Mouse (Mus musculus) heart, postnatal 25 days (tissue): ENCODE results near the gene Mvb12b. TPM values are rescaled to one million over a fixed set of nuclear protein-coding genes. Genes with fewer than 3 reads are reported as not detected.

ENCODE experiments used
- DNase-seq: peaks from one replicate; pipeline ENCODE4 v3.0.0; 2022; ENCODE audit warnings: low spot score
- intact Hi-C: fragments of 180-260 bp; cut with DNase I; formaldehyde crosslinking; loops from one replicate; pipeline ENCODE4 v1.15.1; 2025
- total RNA-seq, 2 experiments: library from RNA; stranded (reverse); gene quantifications; 2 replicates each; pipeline ENCODE4 v1.2.3; 2021

Gene Mvb12b
- total RNA-seq, 2 experiments from 2014 or later = 17.8 to 18.9 TPM

GRCm38 (mm10) chr2:33820037-33820436, 67.7 kb downstream of the Mvb12b start:
- no peak for DNase-seq
- intact Hi-C loops = loop anchor here (2.0 to 5.0 kb wide), 3 partner anchors 73 to 817 kb away; no protein-coding TSS in a partner anchor

- DNase-seq = no peak
- intact Hi-C loops = no loop called here
Observed at GRCm38 (mm10) chr2:33818385-33818784, 69.4 kb downstream of the Mvb12b start.

DNA sequence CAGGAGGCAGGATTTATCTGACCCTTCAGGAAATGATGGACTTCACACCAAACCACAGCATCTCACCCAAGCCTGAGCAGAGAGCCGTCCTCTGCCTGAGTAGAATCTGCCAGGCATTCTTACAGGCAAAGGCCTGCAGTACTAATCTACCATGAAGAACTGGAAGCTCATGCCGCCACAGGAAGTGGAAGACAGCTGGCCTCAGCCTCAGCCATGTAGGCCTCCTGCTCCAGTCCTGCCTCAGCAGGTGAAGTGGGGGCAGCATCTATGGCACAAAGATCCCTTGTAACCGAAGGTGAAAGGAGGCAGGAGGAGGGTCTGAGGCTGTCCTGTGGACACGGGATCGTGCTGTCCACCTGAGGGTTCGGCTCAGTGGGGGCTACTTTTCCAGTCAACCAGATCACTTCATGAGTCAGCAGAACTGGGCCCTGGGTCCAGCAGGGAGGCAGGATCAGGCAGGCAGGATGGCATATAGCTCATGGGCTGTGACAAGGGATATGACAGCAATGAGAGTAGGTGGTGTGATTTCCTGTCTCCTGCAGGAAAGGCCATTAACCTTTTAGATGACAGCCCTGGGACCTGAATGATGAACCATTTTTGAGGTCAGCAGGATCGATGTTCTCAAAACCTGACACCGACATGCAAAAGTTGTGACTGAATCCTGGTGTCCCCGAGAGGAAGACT, 69.9 kb downstream of the Mvb12b start:
- DNase-seq = no peak
- intact Hi-C loops = no loop called here

DNA sequence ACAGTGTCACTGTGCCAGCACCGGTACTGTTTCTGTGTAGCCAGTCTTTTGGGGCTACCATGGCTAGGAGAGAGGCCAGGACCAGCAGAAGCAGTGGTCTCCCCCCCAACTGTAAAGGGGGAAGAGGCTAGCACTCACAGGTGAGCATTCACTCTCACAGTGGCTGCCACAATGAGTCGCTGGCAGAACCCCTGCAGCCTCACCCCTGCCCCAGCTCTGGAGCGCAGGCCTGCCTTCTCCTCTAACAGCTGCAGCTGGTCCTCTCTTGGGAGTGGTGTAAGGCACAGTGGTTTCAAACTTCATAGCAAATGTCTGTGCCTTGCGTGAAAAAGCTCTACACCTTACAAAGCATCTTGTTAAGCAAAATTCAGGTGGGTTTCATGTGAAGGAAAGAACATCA, 70.7 kb downstream of the Mvb12b start:
- no peak for DNase-seq
- intact Hi-C loops = no loop called here

DNA sequence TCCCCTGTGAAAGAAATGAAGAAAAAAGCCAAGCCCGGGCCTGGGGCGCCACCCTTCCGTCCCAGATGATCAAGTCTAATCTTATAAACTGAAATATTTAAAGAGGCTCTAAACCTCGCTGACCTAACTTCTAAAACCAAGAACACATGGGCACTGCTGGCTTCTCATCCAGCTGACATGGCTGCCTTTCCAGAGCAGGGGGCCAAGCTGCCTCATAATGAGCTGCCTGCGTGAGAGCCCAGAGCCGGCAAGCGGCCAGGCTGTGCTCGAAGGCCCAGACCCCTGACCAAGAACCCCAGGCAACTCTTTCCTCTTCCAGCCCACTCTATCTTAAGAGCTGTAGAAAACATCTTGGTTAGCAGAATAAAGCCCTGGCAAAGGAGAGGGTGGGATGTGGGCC, 73.2 kb downstream of the Mvb12b start:
- DNase-seq = no peak
- intact Hi-C loops = no loop called here

GRCm38 (mm10) chr2:33813501-33814240, 74.1 kb downstream of the Mvb12b start:
- intact Hi-C loops = no loop called here

DNA sequence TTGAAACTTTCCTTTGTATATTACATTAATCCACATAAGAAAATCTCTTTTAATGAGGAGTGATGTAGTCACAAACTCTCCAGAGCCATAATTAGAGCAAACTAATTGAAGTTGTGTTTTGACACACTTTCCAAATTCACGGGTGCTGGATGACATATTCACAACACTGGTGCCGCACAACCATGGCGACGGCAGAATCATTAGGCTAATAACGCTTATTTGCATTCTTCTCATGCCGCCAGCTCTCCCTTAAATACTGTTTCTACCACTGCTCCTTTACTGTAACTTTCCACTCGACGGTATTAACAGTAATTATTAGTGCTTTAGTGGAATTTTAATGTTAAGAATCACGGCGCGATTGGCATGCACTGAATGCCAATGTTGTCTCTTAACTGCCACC, 74.8 kb downstream of the Mvb12b start:
- intact Hi-C loops = no loop called here
- DNase-seq = no peak

More at GRCm38 (mm10) chr2:33813501-33814240, 74.1 kb downstream of the Mvb12b start:
- no peak for DNase-seq

GRCm38 (mm10) chr2:33811349-33811890, 76.3 kb downstream of the Mvb12b start:
- no peak for DNase-seq
- intact Hi-C loops = no loop called here

DNA sequence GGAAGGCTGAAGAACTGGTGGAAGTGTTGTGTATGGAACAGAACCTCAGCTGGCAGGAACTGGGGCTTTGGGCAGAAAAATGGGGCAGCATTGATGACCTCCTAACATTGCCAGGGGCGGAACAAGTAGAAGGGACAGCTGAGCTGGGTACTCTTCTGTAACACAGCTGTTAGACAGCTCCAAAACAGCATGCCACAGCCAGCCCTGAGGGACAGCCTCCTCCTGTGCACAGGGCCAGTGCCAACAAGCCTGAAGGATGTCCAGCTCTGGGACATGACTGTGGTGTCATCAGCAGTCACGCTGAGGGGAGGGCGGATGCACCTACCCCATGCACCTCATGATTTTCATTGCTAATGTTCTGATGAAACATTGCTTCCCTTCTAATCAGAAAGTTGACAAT, 78.7 kb downstream of the Mvb12b start:
- intact Hi-C loops = no loop called here
- no peak for DNase-seq

- no peak for DNase-seq
- intact Hi-C loops = no loop called here
Observed at GRCm38 (mm10) chr2:33808032-33808431, 79.7 kb downstream of the Mvb12b start.

DNA sequence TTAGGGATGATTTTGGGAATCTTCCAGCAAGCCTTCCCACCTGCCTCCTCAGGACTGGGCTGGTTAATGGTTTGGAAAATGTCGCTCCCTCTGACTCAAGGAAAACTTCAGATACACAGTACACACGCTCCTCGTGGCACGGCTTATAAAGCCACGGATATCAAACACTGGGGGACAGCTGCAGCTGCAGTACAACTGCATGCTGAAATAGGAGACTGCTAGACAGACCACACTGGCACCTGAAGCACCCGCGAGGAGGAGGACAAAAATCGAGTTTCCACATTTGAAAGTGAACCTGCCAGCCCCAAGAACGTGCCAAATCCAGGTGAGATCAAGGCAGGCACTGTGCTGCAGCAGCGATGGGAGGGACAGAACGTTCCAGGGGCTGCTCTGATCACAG, 82.1 kb downstream of the Mvb12b start:
- intact Hi-C loops = no loop called here
- no peak for DNase-seq

- no peak for DNase-seq
- intact Hi-C loops = no loop called here
Observed at GRCm38 (mm10) chr2:33803717-33804214, 84.0 kb downstream of the Mvb12b start.

DNA sequence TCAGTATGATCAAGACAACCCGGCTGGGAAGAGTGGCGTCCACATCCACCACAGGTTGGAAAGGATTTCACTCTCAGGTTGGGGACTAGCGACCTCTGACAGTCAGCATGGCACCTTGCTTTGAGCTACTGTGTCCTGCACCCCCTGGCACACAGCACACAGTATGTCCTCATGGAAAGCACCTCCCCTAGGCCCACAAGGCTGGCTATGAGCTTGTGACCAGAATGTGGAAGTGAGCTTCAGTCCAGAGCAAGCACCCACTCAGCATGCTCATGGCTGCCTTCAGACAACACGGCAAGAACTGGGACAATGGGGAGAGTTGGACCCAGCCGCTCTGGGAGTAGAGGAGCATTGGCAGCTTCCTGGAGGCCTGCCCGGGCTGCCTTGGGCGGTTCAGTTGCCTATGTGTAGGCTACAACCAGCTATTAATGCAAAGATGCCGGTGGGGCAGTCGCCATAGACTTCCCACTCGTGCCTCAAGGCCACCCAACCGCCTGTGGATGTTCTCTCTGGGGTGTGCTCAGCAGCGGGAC, 84.6 kb downstream of the Mvb12b start:
- no peak for DNase-seq
- intact Hi-C loops = no loop called here

GRCm38 (mm10) chr2:33801760-33802159, 86.0 kb downstream of the Mvb12b start:
- intact Hi-C loops = no loop called here
- no peak for DNase-seq

GRCm38 (mm10) chr2:33801336-33801735, 86.4 kb downstream of the Mvb12b start:
- intact Hi-C loops = no loop called here
- no peak for DNase-seq

DNA sequence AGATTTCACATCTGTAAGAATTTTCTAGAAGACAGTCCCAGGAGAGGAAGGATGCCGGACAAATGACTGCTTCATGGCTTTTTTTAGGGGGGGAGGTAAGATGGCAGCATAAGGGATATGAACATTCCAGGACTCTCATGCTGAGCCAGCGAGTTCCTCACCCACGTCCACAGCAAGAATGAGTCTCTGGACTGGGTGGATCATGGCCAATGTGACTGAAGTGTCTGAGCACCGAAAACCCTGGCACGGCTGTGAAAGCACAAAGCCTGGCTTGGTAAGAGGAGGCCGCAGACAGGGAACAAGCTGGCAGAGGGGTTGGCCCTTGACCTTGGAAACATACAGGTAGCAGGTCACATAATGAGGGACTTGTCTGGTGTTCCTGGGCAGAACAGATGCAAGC, 87.5 kb downstream of the Mvb12b start:
- intact Hi-C loops = no loop called here
- no peak for DNase-seq

- DNase-seq = no peak
- intact Hi-C loops = no loop called here
Observed at GRCm38 (mm10) chr2:33795716-33796472, 91.9 kb downstream of the Mvb12b start.

GRCm38 (mm10) chr2:33795001-33795580, 92.7 kb downstream of the Mvb12b start:
- DNase-seq = no peak
- intact Hi-C loops = no loop called here

- intact Hi-C loops = no loop called here
- DNase-seq = peak; percentile 5
Observed at GRCm38 (mm10) chr2:33794483-33794882, 93.3 kb downstream of the Mvb12b start.

DNA sequence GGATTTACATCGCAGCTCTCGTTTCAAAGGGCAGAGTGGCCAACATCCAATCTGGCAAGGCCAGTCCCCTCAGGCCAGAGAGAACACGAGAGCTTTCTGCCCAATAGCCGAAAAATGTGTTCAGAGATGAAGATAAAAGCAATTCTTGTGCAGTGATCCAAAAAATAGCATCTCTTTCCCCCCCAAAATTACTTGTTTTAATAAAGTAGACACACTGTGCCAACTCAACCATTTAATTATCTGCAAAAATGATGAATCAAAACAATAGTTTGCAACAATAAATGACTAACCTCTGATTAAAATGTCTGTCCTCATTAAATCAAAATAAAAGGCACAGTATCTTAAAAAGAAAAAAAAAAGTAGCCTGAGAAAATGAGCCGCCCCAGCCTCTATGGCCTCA, 97.4 kb downstream of the Mvb12b start:
- no peak for DNase-seq
- intact Hi-C loops = no loop called here
